Comparison of ENCODE assay signal across 26 mouse cellular contexts in the genomic region with DNA sequence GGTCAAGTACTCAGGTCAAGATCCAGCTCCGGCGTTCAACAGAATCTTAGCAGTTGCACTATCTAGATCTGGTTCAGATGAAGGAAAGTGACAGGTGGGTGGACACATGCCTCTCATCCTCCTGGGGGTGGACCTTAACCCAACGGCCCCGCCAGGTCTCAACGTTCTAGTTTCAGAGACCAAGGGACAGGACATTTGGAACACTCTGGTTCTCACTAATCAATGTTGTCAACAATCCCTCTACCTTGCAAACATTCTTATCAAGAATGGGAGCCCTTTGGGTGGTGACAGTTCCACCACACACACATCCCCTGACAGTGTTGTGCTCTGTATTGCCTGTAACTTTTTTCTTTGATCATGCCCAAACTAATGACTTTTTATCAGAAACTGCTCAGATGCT. TPM values are rescaled to one million over a fixed set of nuclear protein-coding genes. Genes with fewer than 3 reads are reported as not detected.
"Had no signal": no experiment of that assay in that cellular context is flagged by ENCODE, and none has a peak within 500 bp of the region (broad histone marks: within the 10 kb centered on the region; RNA-seq: fewer than 3 reads in every experiment).

No protein-coding gene starts in this region.

- DNase-seq: kidney, adult 11 months; kidney, adult 9 months; kidney, postnatal 14 days; kidney, postnatal 4 days; left cerebral cortex, postnatal 4 days; lung, embryonic 14.5 days; midbrain, embryonic 14.5 days; right cerebral cortex, adult 18-20 months; right cerebral cortex, postnatal 14 days; right cerebral cortex, postnatal 4 days; thymus, postnatal 25 days had no signal

- H3K9ac ChIP-seq: intestine, embryonic 15.5 days; limb, embryonic 12.5 days; limb, embryonic 15.5 days; lung, embryonic 14.5 days; neural tube, embryonic 12.5 days; neural tube, embryonic 15.5 days had no signal

- H3K4me3 ChIP-seq: intestine, embryonic 15.5 days; limb, embryonic 12.5 days; limb, embryonic 15.5 days; midbrain, embryonic 10.5 days; neural tube, embryonic 12.5 days; neural tube, embryonic 15.5 days had no signal

- ATAC-seq: intestine, embryonic 15.5 days; lung, postnatal 0 days had no signal

- H3K9me3 ChIP-seq: intestine, embryonic 15.5 days; limb, embryonic 12.5 days; limb, embryonic 15.5 days; megakaryocyte, embryonic 14.5 days; midbrain, embryonic 10.5 days; neural tube, embryonic 12.5 days; neural tube, embryonic 15.5 days had no signal

- H3K4me2 ChIP-seq: intestine, embryonic 15.5 days; limb, embryonic 12.5 days; limb, embryonic 15.5 days; lung, embryonic 14.5 days; neural tube, embryonic 12.5 days; neural tube, embryonic 15.5 days had no signal

- H3K36me3 ChIP-seq: intestine, embryonic 15.5 days; limb, embryonic 12.5 days; limb, embryonic 15.5 days; midbrain, embryonic 10.5 days; neural tube, embryonic 12.5 days; neural tube, embryonic 15.5 days had no signal

- H3K27ac ChIP-seq: intestine, embryonic 15.5 days; limb, embryonic 12.5 days; limb, embryonic 15.5 days; midbrain, embryonic 10.5 days; neural tube, embryonic 12.5 days; neural tube, embryonic 15.5 days; stomach, postnatal 0 days had no signal

- H3K27me3 ChIP-seq: intestine, embryonic 15.5 days; neural tube, embryonic 12.5 days had no signal

- H3K4me1 ChIP-seq: intestine, embryonic 15.5 days; limb, embryonic 12.5 days; limb, embryonic 15.5 days; midbrain, embryonic 10.5 days; neural tube, embryonic 12.5 days; neural tube, embryonic 15.5 days had no signal

RNA-seq across cellular contexts. Expression of gene Wfdc21, which starts 4.9 kb away (rescaled TPM):
- total RNA-seq: layer of hippocampus, adult 18-20 months; layer of hippocampus, postnatal 14 days; left cerebral cortex, adult 8-10 months; left cerebral cortex, postnatal 14 days; left cerebral cortex, postnatal 4 days had no signal
- polyA plus RNA-seq: intestine, embryonic 15.5 days; limb, embryonic 12.5 days; midbrain, embryonic 10.5 days; midbrain, embryonic 14.5 days; neural tube, embryonic 12.5 days; stomach, embryonic 14.5 days had no signal

RNA-seq across cellular contexts. Expression of gene Wfdc18, which starts 33.0 kb away (rescaled TPM):
- total RNA-seq: layer of hippocampus, postnatal 14 days; left cerebral cortex, postnatal 4 days had no signal
- polyA plus RNA-seq: kidney, embryonic 16.5 days; limb, embryonic 12.5 days; lung, embryonic 14.5 days; lung, postnatal 0 days; midbrain, embryonic 10.5 days; midbrain, embryonic 14.5 days; neural tube, embryonic 12.5 days; neural tube, embryonic 15.5 days had no signal

RNA-seq across cellular contexts. Expression of gene Wfdc17, which starts 38.0 kb away (rescaled TPM):
- total RNA-seq: layer of hippocampus, adult 18-20 months; layer of hippocampus, postnatal 14 days; left cerebral cortex, postnatal 14 days; left cerebral cortex, postnatal 4 days had no signal
- polyA plus RNA-seq: midbrain, embryonic 10.5 days had no signal
